Mouse (Mus musculus) CH12.LX (cell line): Measurements from ENCODE around the gene Uap1. TPM values are rescaled to one million over a fixed set of nuclear protein-coding genes. Genes with fewer than 3 reads are reported as not detected.

Experiments used
- DNase-seq: peaks from one replicate; pipeline ENCODE4 v3.0.0-alpha.2; 2013; ENCODE audit errors: extremely low read depth
- H3K27ac ChIP-seq: 2 replicates; pipeline ENCODE4 v1.5.1; 2012; ENCODE audit warnings: low read depth, mild to moderate bottlenecking, control low read depth, moderate library complexity; ENCODE audit not compliant: insufficient read depth
- H3K27me3 ChIP-seq: replicated peaks from 2 replicates; pipeline ENCODE3; 2012; ENCODE audit warnings: inconsistent platforms
- H3K36me3 ChIP-seq, 2 experiments: replicated peaks in 1 of 2; 2 replicates each; pipeline versions ENCODE3 to v1.6.1; 2012; ENCODE audit warnings: inconsistent platforms in 1 of 2, low read length in 1 of 2, mild to moderate bottlenecking in 1 of 2, mixed read lengths in 1 of 2, moderate library complexity in 1 of 2; ENCODE audit not compliant: control insufficient read depth in 1 of 2, insufficient read depth in 1 of 2
- H3K4me1 ChIP-seq, 2 experiments: 2 replicates each; pipeline ENCODE4 v1.6.1; 2012; ENCODE audit warnings: inconsistent platforms in 1 of 2, moderate library complexity in 1 of 2; ENCODE audit not compliant: insufficient read depth in 2 of 2, control insufficient read depth in 1 of 2
- H3K4me2 ChIP-seq: 2 replicates; pipeline ENCODE4 v1.6.1; 2012; ENCODE audit warnings: low read depth, mild to moderate bottlenecking, control low read depth; ENCODE audit not compliant: poor library complexity, insufficient read depth, severe bottlenecking
- H3K4me3 ChIP-seq, 3 experiments: fragments of 150-350 bp in 1 of 3; sonication (generic) in 1 of 3; replicated peaks in 1 of 3; 2 replicates each; pipeline versions ENCODE3 to v1.5.1; 2011 to 2012; ENCODE audit warnings: low read depth in 2 of 3, low read length in 2 of 3, mild to moderate bottlenecking in 2 of 3, moderate library complexity in 2 of 3, control low read depth in 1 of 3, improper control_type of control experiment in 1 of 3, inconsistent platforms in 1 of 3, mixed read lengths in 1 of 3; ENCODE audit not compliant: poor library complexity in 1 of 3
- H3K79me2 ChIP-seq: replicated peaks from 2 replicates; pipeline ENCODE4 v1.6.1; 2012; ENCODE audit warnings: mild to moderate bottlenecking, moderate library complexity; ENCODE audit not compliant: control insufficient read depth, poor library complexity, insufficient read depth, severe bottlenecking; ENCODE audit errors: extremely low read depth
- H3K9ac ChIP-seq: 2 replicates; pipeline ENCODE4 v1.6.1; 2012; ENCODE audit warnings: low read depth, mild to moderate bottlenecking, control low read depth, moderate library complexity; ENCODE audit not compliant: insufficient read depth
- H3K9me3 ChIP-seq: replicated peaks from 2 replicates; pipeline ENCODE3; 2012; ENCODE audit warnings: low read length, inconsistent platforms, mixed read lengths
- BHLHE40 ChIP-seq: IDR thresholded peaks from 2 replicates; pipeline ENCODE4 v1.6.1; 2011; ENCODE audit warnings: mild to moderate bottlenecking, low read depth, low read length, improper control_type of control experiment
- CHD1 ChIP-seq: IDR thresholded peaks from 2 replicates; pipeline ENCODE4 v1.6.1; 2012; ENCODE audit warnings: low read depth, low read length, improper control_type of control experiment, inconsistent platforms
- CHD2 ChIP-seq: IDR thresholded peaks from 2 replicates; pipeline ENCODE4 v1.6.1; 2011; ENCODE audit warnings: low read length, improper control_type of control experiment
- CTCF ChIP-seq, 2 experiments: IDR thresholded peaks in 1 of 2; conservative IDR thresholded peaks in 1 of 2; 2 replicates each; pipeline ENCODE4 v1.5.1; 2011 to 2012; ENCODE audit warnings: low read depth in 2 of 2, low read length in 2 of 2, improper control_type of control experiment in 1 of 2, inconsistent platforms in 1 of 2, mild to moderate bottlenecking in 1 of 2, moderate library complexity in 1 of 2
- E2F4 ChIP-seq: IDR thresholded peaks from 2 replicates; pipeline ENCODE4 v1.6.1; 2011; ENCODE audit warnings: low read depth, low read length, improper control_type of control experiment; ENCODE audit not compliant: insufficient replicate concordance
- ELF1 ChIP-seq: IDR thresholded peaks from 2 replicates; pipeline ENCODE4 v1.6.1; 2014; ENCODE audit warnings: low read depth, mild to moderate bottlenecking, inconsistent platforms, low read length, improper control_type of control experiment
- EP300 ChIP-seq: IDR thresholded peaks from 2 replicates; pipeline ENCODE4 v1.6.1; 2011; ENCODE audit warnings: low read length, improper control_type of control experiment
- ETS1 ChIP-seq: conservative IDR thresholded peaks from 2 replicates; pipeline ENCODE4 v1.6.1; 2012; ENCODE audit warnings: low read depth, mild to moderate bottlenecking, inconsistent platforms, low read length, improper control_type of control experiment, moderate library complexity
- GABPA ChIP-seq: IDR thresholded peaks from 2 replicates; pipeline ENCODE4 v1.6.1; 2012; ENCODE audit warnings: low read depth, low read length, improper control_type of control experiment, inconsistent platforms; ENCODE audit not compliant: insufficient replicate concordance
- HCFC1 ChIP-seq: IDR thresholded peaks from 2 replicates; pipeline ENCODE4 v1.6.1; 2012; ENCODE audit warnings: low read depth, mild to moderate bottlenecking, inconsistent platforms, low read length, improper control_type of control experiment
- IRF4 ChIP-seq: IDR thresholded peaks from 2 replicates; pipeline ENCODE4 v1.6.1; 2014; ENCODE audit warnings: low read depth, mild to moderate bottlenecking, inconsistent platforms, low read length, improper control_type of control experiment
- JUN ChIP-seq: IDR thresholded peaks from 2 replicates; pipeline ENCODE4 v1.6.1; 2011; ENCODE audit warnings: low read depth, mild to moderate bottlenecking, low read length, improper control_type of control experiment, moderate library complexity; ENCODE audit not compliant: insufficient read depth
- JUND ChIP-seq: conservative IDR thresholded peaks from 2 replicates; pipeline ENCODE4 v1.6.1; 2011; ENCODE audit warnings: low read depth, low read length, improper control_type of control experiment
- KAT2A ChIP-seq: IDR thresholded peaks from 2 replicates; pipeline ENCODE4 v1.6.1; 2012; ENCODE audit warnings: low read length, improper control_type of control experiment, inconsistent platforms; ENCODE audit not compliant: insufficient replicate concordance
- MAFK ChIP-seq: IDR thresholded peaks from 2 replicates; pipeline ENCODE4 v1.6.1; 2011; ENCODE audit warnings: low read length, improper control_type of control experiment; ENCODE audit not compliant: insufficient replicate concordance
- MAX ChIP-seq: IDR thresholded peaks from 2 replicates; pipeline ENCODE4 v1.6.1; 2011; ENCODE audit warnings: low read length, improper control_type of control experiment
- MAZ ChIP-seq: IDR thresholded peaks from 2 replicates; pipeline ENCODE4 v1.6.1; 2012; ENCODE audit warnings: low read depth, mild to moderate bottlenecking, inconsistent platforms, low read length, improper control_type of control experiment, moderate library complexity
- MEF2A ChIP-seq: IDR thresholded peaks from 2 replicates; pipeline ENCODE4 v1.6.1; 2014; ENCODE audit warnings: low read depth, mild to moderate bottlenecking, inconsistent platforms, low read length, improper control_type of control experiment, borderline replicate concordance
- MXI1 ChIP-seq: IDR thresholded peaks from 2 replicates; pipeline ENCODE4 v1.6.1; 2011; ENCODE audit warnings: mild to moderate bottlenecking, low read depth, low read length, improper control_type of control experiment
- MYC ChIP-seq: IDR thresholded peaks from 2 replicates; pipeline ENCODE4 v1.6.1; 2011; ENCODE audit warnings: low read depth, mild to moderate bottlenecking, improper control_type of control experiment, low read length
- NELFE ChIP-seq: IDR thresholded peaks from 2 replicates; pipeline ENCODE4 v1.6.1; 2011; ENCODE audit warnings: low read depth, low read length, improper control_type of control experiment
- NRF1 ChIP-seq: IDR thresholded peaks from 2 replicates; pipeline ENCODE4 v1.6.1; 2014; ENCODE audit warnings: low read depth, mild to moderate bottlenecking, inconsistent platforms, low read length, improper control_type of control experiment, moderate library complexity
- PAX5 ChIP-seq: IDR thresholded peaks from 2 replicates; pipeline ENCODE4 v1.6.1; 2012; ENCODE audit warnings: low read length, inconsistent platforms, mixed read lengths
- POLR2A ChIP-seq: IDR thresholded peaks from 2 replicates; pipeline ENCODE4 v1.6.1; 2011; ENCODE audit warnings: low read depth, mild to moderate bottlenecking, improper control_type of control experiment, low read length
- POLR2AphosphoS2 ChIP-seq: IDR thresholded peaks from 2 replicates; pipeline ENCODE4 v1.6.1; 2011; ENCODE audit warnings: low read depth, low read length, improper control_type of control experiment
- RAD21 ChIP-seq: IDR thresholded peaks from 2 replicates; pipeline ENCODE4 v1.6.1; 2011; ENCODE audit warnings: low read depth, mild to moderate bottlenecking, low read length, improper control_type of control experiment, moderate library complexity
- RCOR1 ChIP-seq: conservative IDR thresholded peaks from 2 replicates; pipeline ENCODE4 v1.6.1; 2012; ENCODE audit warnings: low read depth, mild to moderate bottlenecking, inconsistent platforms, low read length, improper control_type of control experiment
- SIN3A ChIP-seq: IDR thresholded peaks from 2 replicates; pipeline ENCODE4 v1.6.1; 2012; ENCODE audit warnings: low read length, improper control_type of control experiment, inconsistent platforms
- SMC3 ChIP-seq: IDR thresholded peaks from 2 replicates; pipeline ENCODE4 v1.6.1; 2011; ENCODE audit warnings: low read depth, low read length, improper control_type of control experiment
- TBP ChIP-seq: conservative IDR thresholded peaks from 2 replicates; pipeline ENCODE4 v1.6.1; 2011; ENCODE audit warnings: low read depth, low read length, improper control_type of control experiment
- TCF12 ChIP-seq: IDR thresholded peaks from 2 replicates; pipeline ENCODE4 v1.6.1; 2014; ENCODE audit warnings: low read depth, mild to moderate bottlenecking, inconsistent platforms, low read length, improper control_type of control experiment
- UBTF ChIP-seq: IDR thresholded peaks from 2 replicates; pipeline ENCODE4 v1.6.1; 2012; ENCODE audit warnings: low read depth, mild to moderate bottlenecking, inconsistent platforms, low read length, improper control_type of control experiment, moderate library complexity
- USF1 ChIP-seq: IDR thresholded peaks from 2 replicates; pipeline ENCODE4 v1.6.1; 2014; ENCODE audit warnings: low read depth, mild to moderate bottlenecking, inconsistent platforms, low read length, improper control_type of control experiment
- USF2 ChIP-seq: conservative IDR thresholded peaks from 2 replicates; pipeline ENCODE4 v1.6.1; 2011; ENCODE audit warnings: low read depth, low read length, improper control_type of control experiment
- ZC3H11A ChIP-seq: IDR thresholded peaks from 2 replicates; pipeline ENCODE4 v1.6.1; 2012; ENCODE audit warnings: low read depth, mild to moderate bottlenecking, inconsistent platforms, low read length, improper control_type of control experiment
- ZKSCAN1 ChIP-seq: IDR thresholded peaks from 2 replicates; pipeline ENCODE4 v1.6.1; 2012; ENCODE audit warnings: low read depth, inconsistent platforms, low read length, improper control_type of control experiment, borderline replicate concordance
- ZMIZ1 ChIP-seq: IDR thresholded peaks from 2 replicates; pipeline ENCODE4 v1.6.1; 2012; ENCODE audit warnings: low read depth, mild to moderate bottlenecking, inconsistent platforms, low read length, improper control_type of control experiment
- ZNF384 ChIP-seq: IDR thresholded peaks from 2 replicates; pipeline ENCODE4 v1.6.1; 2012; ENCODE audit warnings: low read depth, low read length, improper control_type of control experiment, inconsistent platforms
- dilution Hi-C: fragments of 300-500 bp; cut with MboI; formaldehyde crosslinking; loops from 2 replicates; pipeline ENCODE4 v1.14.3; 2020; ENCODE audit warnings: low sequenced_read_pairs; ENCODE audit not compliant: extremely low pct_unique_long_range_greater_than_20kb, extremely low pct_ligation_motif_present
- in situ Hi-C: fragments of 300-500 bp; cut with MboI; formaldehyde crosslinking; loops from 3 replicates; pipeline ENCODE4 v1.14.3; 2019; ENCODE audit warnings: low sequenced_read_pairs, low pct_ligation_motif_present, low pct_unique_long_range_greater_than_20kb, mixed read lengths
- polyA plus RNA-seq: library from polyadenylated mRNA; unstranded; fragments of >175 nt; gene quantifications from 2 replicates; pipeline ENCODE4 v1.2.1, GENCODE M21; 2012; ENCODE audit warnings: low read depth; ENCODE audit not compliant: insufficient read length
- total RNA-seq, 2 experiments: library from RNA; depleted of rRNA; stranded (reverse); fragments of 300-350 nt in 1 of 2; fragments of >200 nt in 1 of 2; gene quantifications; 2 replicates each; pipeline ENCODE4 v1.2.3; 2012 to 2014

The Uap1 gene
- total and polyA plus RNA-seq, 3 experiments, result 32.7 to 46.3 (median 34.1) TPM

DNA sequence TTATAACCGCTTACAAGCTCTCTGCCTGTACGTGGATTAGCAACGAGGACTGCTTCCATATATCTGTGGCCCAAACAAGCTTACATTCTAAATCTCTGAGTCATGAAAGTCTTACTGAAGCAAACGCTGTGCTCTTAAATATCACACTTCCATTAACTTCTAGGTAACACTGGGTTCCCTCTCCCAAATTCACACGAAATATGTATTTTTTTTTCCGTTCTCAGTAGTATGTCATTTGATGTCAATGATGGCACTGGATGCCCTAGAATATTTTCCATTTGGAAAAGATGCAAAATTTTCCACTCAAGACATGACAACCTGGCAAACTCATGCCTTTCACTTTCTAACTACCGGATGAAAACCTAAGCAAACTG is 39.6 kb upstream of the Uap1 start:
- H3K27ac ChIP-seq, result no peak overlapping the region
- no peaks in the 10 kb centered on the region for H3K27me3 ChIP-seq
- in situ Hi-C loops, result loop anchor here (10.0 kb wide), 1 partner anchor 390 kb away; no protein-coding TSS in a partner anchor
- peak overlapping the region; percentile 98 for H3K4me2 ChIP-seq
- H3K79me2 ChIP-seq, result peaks cover 23% of the 10 kb centered on the region
- DNase-seq, result no peak
- dilution Hi-C loops, result no loop called here
- peak overlapping the region; percentile 73 to 88 (median 87) for H3K4me3 ChIP-seq
- TF ChIP-seq MAFK (no peak), UBTF (no peak), EP300 (peak; percentile 55; the same call in 1 of the 2 replicates), PAX5 (no peak), JUND (no peak), ZNF384 (0 out of 2 replicates have a peak, but pooled peaks have one; percentile 10), CHD2 (no peak), CHD1 (no peak), ZC3H11A (no peak), E2F4 (no peak), ELF1 (no peak), MAX (no peak), RCOR1 (no peak), TCF12 (0 out of 2 replicates have a peak, but pooled peaks have one; percentile 28), MXI1 (no peak), MYC (no peak), MAZ (no peak), ZKSCAN1 (no peak), JUN (no peak), HCFC1 (no peak), RAD21 (no peak), TBP (no peak), NRF1 (no peak), NELFE (no peak), CTCF (conservative IDR thresholded peaks at IDR 0.05 in 1 of 2, IDR thresholded peaks at IDR 0.05 in 1 of 2; ENCODE audit: low read depth in 2 of 2, low read length in 2 of 2) (no peak), USF1 (no peak), KAT2A (no peak), POLR2A (no peak), ZMIZ1 (no peak), IRF4 (peak; percentile 19; the same call in 1 of the 2 replicates), GABPA (no peak), POLR2AphosphoS2 (no peak), MEF2A (no peak), ETS1 (peak; percentile 44; the same call in 1 of the 2 replicates), SIN3A (peak; percentile 30; the same call in 1 of the 2 replicates), SMC3 (no peak), BHLHE40 (peak; percentile 35; the same call in 1 of the 2 replicates), USF2 (no peak)
- peaks cover 0 to 18% of the 10 kb centered on the region in 2 experiments; a peak in 2 of 4 replicates for H3K4me1 ChIP-seq
- peak overlapping the region; percentile 87 for H3K9ac ChIP-seq
- H3K36me3 ChIP-seq, result peaks cover 19 to 29% of the 10 kb centered on the region in 2 experiments
- no peaks in the 10 kb centered on the region for H3K9me3 ChIP-seq
